Mouse (Mus musculus): ENCODE measurements around the gene Ghdc. TPM values are rescaled to one million over a fixed set of nuclear protein-coding genes. Genes with fewer than 3 reads are reported as not detected.

Ghdc gene
- polyA plus RNA-seq, 1 experiment from 2014 or later = 2.4 TPM

- Histone ChIP-seq H3K36me3 (ENCODE audit: control insufficient read depth, insufficient read depth, low read length) (no peaks in the 10 kb centered on the region), H3K27ac (ENCODE audit: low read depth, low read length) (no peak overlapping the region), H3K4me2 (ENCODE audit: low read depth) (no peak overlapping the region), H3K27me3 (ENCODE audit: control insufficient read depth, insufficient read depth, low read length) (no peaks in the 10 kb centered on the region), H3K4me1 (ENCODE audit: control insufficient read depth, insufficient read depth, low read length) (no peaks in the 10 kb centered on the region), H3K4me3 (ENCODE audit: low read depth, low read length) (no peak overlapping the region), H3K9me3 (ENCODE audit: control insufficient read depth, low read length) (no peaks in the 10 kb centered on the region), H3K9ac (ENCODE audit: low read length) (no peak overlapping the region)
- no peak for ATAC-seq (ENCODE audit: insufficient read depth, low FRiP score, low TSS enrichment)
- no peak for DNase-seq (ENCODE audit: low spot score)
- WGBS = 79% methylated on average over 4 of the region's 4 CpGs
Observed at GRCm38 (mm10) chr11:100748620-100749019, 22.1 kb downstream of the Ghdc start.

- no peak for ATAC-seq (ENCODE audit: insufficient read depth, low FRiP score, low TSS enrichment)
- Histone ChIP-seq H3K27ac (ENCODE audit: low read depth, low read length) (no peak overlapping the region), H3K4me2 (ENCODE audit: low read depth) (no peak overlapping the region), H3K27me3 (ENCODE audit: control insufficient read depth, insufficient read depth, low read length) (no peaks in the 10 kb centered on the region), H3K4me1 (ENCODE audit: control insufficient read depth, insufficient read depth, low read length) (no peaks in the 10 kb centered on the region), H3K9ac (ENCODE audit: low read length) (no peak overlapping the region), H3K36me3 (ENCODE audit: control insufficient read depth, insufficient read depth, low read length) (no peaks in the 10 kb centered on the region), H3K9me3 (ENCODE audit: control insufficient read depth, low read length) (no peaks in the 10 kb centered on the region), H3K4me3 (ENCODE audit: low read depth, low read length) (no peak overlapping the region)
- DNase-seq (ENCODE audit: low spot score) = no peak
- 63% methylated on average over 5 of the region's 5 CpGs for WGBS
Observed at GRCm38 (mm10) chr11:100747114-100747513, 23.6 kb downstream of the Ghdc start.

GRCm38 (mm10) chr11:100746546-100746945 lies 24.2 kb downstream of the Ghdc start:
- Histone ChIP-seq H3K36me3 (ENCODE audit: control insufficient read depth, insufficient read depth, low read length) (no peaks in the 10 kb centered on the region), H3K9ac (ENCODE audit: low read length) (no peak overlapping the region), H3K4me2 (ENCODE audit: low read depth) (no peak overlapping the region), H3K4me3 (ENCODE audit: low read depth, low read length) (no peak overlapping the region), H3K27ac (ENCODE audit: low read depth, low read length) (no peak overlapping the region), H3K27me3 (ENCODE audit: control insufficient read depth, insufficient read depth, low read length) (no peaks in the 10 kb centered on the region), H3K9me3 (ENCODE audit: control insufficient read depth, low read length) (no peaks in the 10 kb centered on the region), H3K4me1 (ENCODE audit: control insufficient read depth, insufficient read depth, low read length) (no peaks in the 10 kb centered on the region)
- 77% methylated on average over 10 of the region's 10 CpGs for WGBS
- no peak for DNase-seq (ENCODE audit: low spot score)
- no peak for ATAC-seq (ENCODE audit: insufficient read depth, low FRiP score, low TSS enrichment)

- DNase-seq (ENCODE audit: low spot score) = peak; percentile 42
- H3K4me3 ChIP-seq (ENCODE audit: low read depth, low read length) = no peak overlapping the region
- no peaks in the 10 kb centered on the region for H3K27me3 ChIP-seq (ENCODE audit: control insufficient read depth, insufficient read depth, low read length)
- no peak overlapping the region for H3K27ac ChIP-seq (ENCODE audit: low read depth, low read length)
- no peak overlapping the region for H3K9ac ChIP-seq (ENCODE audit: low read length)
- no peak for ATAC-seq (ENCODE audit: insufficient read depth, low FRiP score, low TSS enrichment)
- H3K36me3 ChIP-seq (ENCODE audit: control insufficient read depth, insufficient read depth, low read length) = no peaks in the 10 kb centered on the region
- 16% methylated on average over 6 of the region's 6 CpGs for WGBS
- no peaks in the 10 kb centered on the region for H3K4me1 ChIP-seq (ENCODE audit: control insufficient read depth, insufficient read depth, low read length)
- no peak overlapping the region for H3K4me2 ChIP-seq (ENCODE audit: low read depth)
- no peaks in the 10 kb centered on the region for H3K9me3 ChIP-seq (ENCODE audit: control insufficient read depth, low read length)
Observed at GRCm38 (mm10) chr11:100745085-100745484, 25.7 kb downstream of the Ghdc start.

GRCm38 (mm10) chr11:100741348-100741747 lies 29.4 kb downstream of the Ghdc start:
- Histone ChIP-seq H3K4me3 (ENCODE audit: low read depth, low read length) (no peak overlapping the region), H3K27me3 (ENCODE audit: control insufficient read depth, insufficient read depth, low read length) (no peaks in the 10 kb centered on the region), H3K9me3 (ENCODE audit: control insufficient read depth, low read length) (no peaks in the 10 kb centered on the region), H3K27ac (ENCODE audit: low read depth, low read length) (no peak overlapping the region), H3K36me3 (ENCODE audit: control insufficient read depth, insufficient read depth, low read length) (no peaks in the 10 kb centered on the region), H3K9ac (ENCODE audit: low read length) (no peak overlapping the region), H3K4me2 (ENCODE audit: low read depth) (no peak overlapping the region), H3K4me1 (ENCODE audit: control insufficient read depth, insufficient read depth, low read length) (peaks cover 10% of the 10 kb centered on the region)
- DNase-seq (ENCODE audit: low spot score) = no peak
- WGBS = 79% methylated on average over 6 of the region's 6 CpGs
- ATAC-seq (ENCODE audit: insufficient read depth, low FRiP score, low TSS enrichment) = no peak

- WGBS = 21% methylated on average over 5 of the region's 5 CpGs
- no peak overlapping the region for H3K27ac ChIP-seq (ENCODE audit: low read depth, low read length)
Observed at GRCm38 (mm10) chr11:100738749-100739148, 32.0 kb downstream of the Ghdc start.

GRCm38 (mm10) chr11:100738066-100738604 lies 32.6 kb downstream of the Ghdc start, which contains the start of gene Rab5c:
Gene Rab5c (minus strand): TSS chr11:100738215.
- peak within 1 kb of the TSS; percentile 83 for H3K4me2 ChIP-seq (ENCODE audit: low read depth)
- no peaks in the 10 kb centered on the region for H3K36me3 ChIP-seq (ENCODE audit: control insufficient read depth, insufficient read depth, low read length)
- H3K9ac ChIP-seq (ENCODE audit: low read length) = peak within 1 kb of the TSS; percentile 91
- peak; percentile 98 for DNase-seq (ENCODE audit: low spot score)
- peak; percentile 99 for ATAC-seq (ENCODE audit: insufficient read depth, low FRiP score, low TSS enrichment)
- no peaks in the 10 kb centered on the region for H3K27me3 ChIP-seq (ENCODE audit: control insufficient read depth, insufficient read depth, low read length)
- peaks cover 11% of the 10 kb centered on the region for H3K4me1 ChIP-seq (ENCODE audit: control insufficient read depth, insufficient read depth, low read length)
- peak within 1 kb of the TSS; percentile 96 for H3K4me3 ChIP-seq (ENCODE audit: low read depth, low read length)
- under 1% methylated on average over 39 of the region's 39 CpGs for WGBS
- no peak within 1 kb of the TSS for H3K27ac ChIP-seq (ENCODE audit: low read depth, low read length)
- no peaks in the 10 kb centered on the region for H3K9me3 ChIP-seq (ENCODE audit: control insufficient read depth, low read length)

More at GRCm38 (mm10) chr11:100738749-100739148, 32.0 kb downstream of the Ghdc start:
- H3K4me1 ChIP-seq (ENCODE audit: control insufficient read depth, insufficient read depth, low read length) = peaks cover 11% of the 10 kb centered on the region
- ATAC-seq (ENCODE audit: insufficient read depth, low FRiP score, low TSS enrichment) (no peak; the same call in 1 of the 2 replicates), DNase-seq (ENCODE audit: low spot score) (no peak)
- H3K27me3 ChIP-seq (ENCODE audit: control insufficient read depth, insufficient read depth, low read length) = no peaks in the 10 kb centered on the region
- H3K4me2 ChIP-seq (ENCODE audit: low read depth) = peak overlapping the region; percentile 45
- no peaks in the 10 kb centered on the region for H3K9me3 ChIP-seq (ENCODE audit: control insufficient read depth, low read length)
- H3K4me3 ChIP-seq (ENCODE audit: low read depth, low read length) = peak overlapping the region; percentile 96
- no peaks in the 10 kb centered on the region for H3K36me3 ChIP-seq (ENCODE audit: control insufficient read depth, insufficient read depth, low read length)
- no peak overlapping the region for H3K9ac ChIP-seq (ENCODE audit: low read length)

GRCm38 (mm10) chr11:100737105-100737733 lies 33.5 kb downstream of the Ghdc start:
- Histone ChIP-seq H3K4me2 (ENCODE audit: low read depth) (peak overlapping the region; percentile 83), H3K36me3 (ENCODE audit: control insufficient read depth, insufficient read depth, low read length) (no peaks in the 10 kb centered on the region), H3K27ac (ENCODE audit: low read depth, low read length) (no peak overlapping the region), H3K4me3 (ENCODE audit: low read depth, low read length) (peak overlapping the region; percentile 96), H3K27me3 (ENCODE audit: control insufficient read depth, insufficient read depth, low read length) (no peaks in the 10 kb centered on the region), H3K9me3 (ENCODE audit: control insufficient read depth, low read length) (no peaks in the 10 kb centered on the region), H3K9ac (ENCODE audit: low read length) (peak overlapping the region; percentile 91), H3K4me1 (ENCODE audit: control insufficient read depth, insufficient read depth, low read length) (peaks cover 11% of the 10 kb centered on the region)
- WGBS = 6% methylated on average over 13 of the region's 13 CpGs
- ATAC-seq (ENCODE audit: insufficient read depth, low FRiP score, low TSS enrichment) (no peak), DNase-seq (ENCODE audit: low spot score) (no peak)

GRCm38 (mm10) chr11:100736746-100737080 lies 34.0 kb downstream of the Ghdc start:
- no peak for DNase-seq (ENCODE audit: low spot score)
- H3K4me3 ChIP-seq (ENCODE audit: low read depth, low read length) = peak overlapping the region; percentile 96; the same call in 1 of the 2 replicates
- no peak overlapping the region for H3K27ac ChIP-seq (ENCODE audit: low read depth, low read length)
- H3K36me3 ChIP-seq (ENCODE audit: control insufficient read depth, insufficient read depth, low read length) = no peaks in the 10 kb centered on the region
- H3K4me2 ChIP-seq (ENCODE audit: low read depth) = peak overlapping the region; percentile 83
- ATAC-seq (ENCODE audit: insufficient read depth, low FRiP score, low TSS enrichment) = no peak
- no peak overlapping the region; the same call in 1 of the 2 replicates for H3K9ac ChIP-seq (ENCODE audit: low read length)
- H3K4me1 ChIP-seq (ENCODE audit: control insufficient read depth, insufficient read depth, low read length) = peaks cover 11% of the 10 kb centered on the region
- no peaks in the 10 kb centered on the region for H3K27me3 ChIP-seq (ENCODE audit: control insufficient read depth, insufficient read depth, low read length)
- H3K9me3 ChIP-seq (ENCODE audit: control insufficient read depth, low read length) = no peaks in the 10 kb centered on the region
- 85% methylated on average over 4 of the region's 4 CpGs for WGBS
